ENCODE assay signal across 14 mouse cellular contexts in genomic region chr4:127354506-127355485, GRCm38 (mm10). TPM values are rescaled to one million over a fixed set of nuclear protein-coding genes. Genes with fewer than 3 reads are reported as not detected.
DNase-seq lines count a peak whose midpoint lies in the region; ATAC-seq lines count a peak whose summit lies in the region.
"Had no signal": no experiment of that assay in that cellular context is flagged by ENCODE, and none has a peak within 500 bp of the region (broad histone marks: within the 10 kb centered on the region; RNA-seq: fewer than 3 reads in every experiment).

No protein-coding gene starts in this region.

- H3K27ac ChIP-seq in heart, embryonic 10.5 days = peak overlapping the region; percentile 30; the same call in 1 of the 2 replicates
- no peak overlapping the region for H3K27ac ChIP-seq in limb, embryonic 10.5 days

- intact Hi-C loops in heart, postnatal 36 days (cut with DNase I) = no loop called here
- intact Hi-C loops in heart, postnatal 10 days (cut with DNase I) = no loop called here

- H3K4me3 ChIP-seq in heart, embryonic 10.5 days = no peak overlapping the region
- no peak overlapping the region for H3K4me3 ChIP-seq in limb, embryonic 10.5 days
- H3K4me3 ChIP-seq: midbrain, embryonic 10.5 days had no signal

- peaks cover 44% of the 10 kb centered on the region for H3K4me1 ChIP-seq in heart, embryonic 10.5 days
- H3K4me1 ChIP-seq in limb, embryonic 10.5 days = peaks cover 34% of the 10 kb centered on the region

- no peak for DNase-seq in heart, embryonic 10.5 days (ENCODE audit: low spot score)
- no peak for DNase-seq in heart, postnatal 36 days
- peak; percentile 19 for DNase-seq in right cerebral cortex, adult 18-20 months
- DNase-seq in right cerebral cortex, postnatal 10 days (ENCODE audit: low spot score in 2 of 2) = no peak
- peak; percentile 34 to 36 for DNase-seq in heart, postnatal 10 days
- DNase-seq in limb, embryonic 10.5 days (ENCODE audit: low spot score) = no peak
- DNase-seq in cerebellum, postnatal 36 days = no peak
- DNase-seq: cerebellum, adult 9-11 months; gastrocnemius, postnatal 25 days; liver had no signal

- WGBS in heart, embryonic 10.5 days = 61% methylated on average over 15 of the region's 15 CpGs
- WGBS in limb, embryonic 10.5 days = 68% methylated on average over 15 of the region's 15 CpGs

- ATAC-seq in megakaryocyte progenitor cell, adult 5-6 weeks (replicated peaks; ENCODE audit: poor library complexity) = no peak
- ATAC-seq: CD4-positive, CD25-positive, alpha-beta regulatory T cell, adult 4 months had no signal

- H3K9me3 ChIP-seq in heart, embryonic 10.5 days = no peaks in the 10 kb centered on the region
- no peaks in the 10 kb centered on the region for H3K9me3 ChIP-seq in limb, embryonic 10.5 days (replicated peaks)
- H3K9me3 ChIP-seq: midbrain, embryonic 10.5 days had no signal

- no peaks in the 10 kb centered on the region for H3K36me3 ChIP-seq in heart, embryonic 10.5 days
- H3K36me3 ChIP-seq in limb, embryonic 10.5 days = no peaks in the 10 kb centered on the region
- H3K36me3 ChIP-seq: midbrain, embryonic 10.5 days had no signal

- H3K27me3 ChIP-seq in heart, embryonic 10.5 days (ENCODE audit: insufficient read depth, poor library complexity, severe bottlenecking) = peaks cover 27% of the 10 kb centered on the region
- peaks cover 26% of the 10 kb centered on the region for H3K27me3 ChIP-seq in limb, embryonic 10.5 days (ENCODE audit: low read depth, poor library complexity, severe bottlenecking)

RNA-seq across cellular contexts. Expression of gene Gjb4, which starts 0.9 kb away (rescaled TPM):
- polyA plus RNA-seq in heart, embryonic 10.5 days (2016; fragmentation: Nextera tagmentation; extraction: Ambion mirVana) = not detected in 2 replicates
- total RNA-seq in heart, postnatal 36 days (2021) = not detected
- total RNA-seq in heart, postnatal 10 days (2021) = not detected
- not detected in 2 replicates for polyA plus RNA-seq in limb, embryonic 10.5 days (2016; fragmentation: Nextera tagmentation; extraction: Ambion mirVana)
- total RNA-seq in megakaryocyte progenitor cell, adult 5-6 weeks (2015) = not detected in 2 replicates
- total RNA-seq in megakaryocyte progenitor cell, adult 5-6 weeks (2017) = not detected in 2 replicates
- total RNA-seq: gastrocnemius, postnatal 25 days; neutrophil, adult 5-6 weeks had no signal
- polyA plus RNA-seq: CD4-positive, CD25-positive, alpha-beta regulatory T cell, adult 4 months had no signal

RNA-seq across cellular contexts. Expression of gene Gjb5, which starts 3.2 kb away (rescaled TPM):
- 0.58 and 1.8 TPM in 2 replicates for polyA plus RNA-seq in heart, embryonic 10.5 days (2016; fragmentation: Nextera tagmentation; extraction: Ambion mirVana)
- total RNA-seq in heart, postnatal 36 days (2021) = under 1 TPM; 0.24 to 0.61 TPM
- total RNA-seq in heart, postnatal 10 days (2021) = under 1 TPM; 0.53 to 0.55 TPM
- polyA plus RNA-seq in limb, embryonic 10.5 days (2016; fragmentation: Nextera tagmentation; extraction: Ambion mirVana) = 1.6 and 1.7 TPM in 2 replicates
- not detected in 2 replicates for total RNA-seq in megakaryocyte progenitor cell, adult 5-6 weeks (2015)
- not detected in 2 replicates for total RNA-seq in megakaryocyte progenitor cell, adult 5-6 weeks (2017)
- total RNA-seq: neutrophil, adult 5-6 weeks had no signal
- polyA plus RNA-seq: CD4-positive, CD25-positive, alpha-beta regulatory T cell, adult 4 months had no signal

RNA-seq across cellular contexts. Expression of gene Gjb3, which starts 24.2 kb away (rescaled TPM):
- polyA plus RNA-seq in heart, embryonic 10.5 days (2016; fragmentation: Nextera tagmentation; extraction: Ambion mirVana) = 0.90 and 3.2 TPM in 2 replicates
- under 1 TPM in 1 of 2 experiments, not detected in 1; 0.25 TPM for total RNA-seq in heart, postnatal 36 days (2021)
- total RNA-seq in heart, postnatal 10 days (2021) = under 1 TPM; 0.22 to 0.37 TPM
- 7.8 and 11.4 TPM in 2 replicates for polyA plus RNA-seq in limb, embryonic 10.5 days (2016; fragmentation: Nextera tagmentation; extraction: Ambion mirVana)
- 0.59 and 2.3 TPM in 2 replicates for total RNA-seq in megakaryocyte progenitor cell, adult 5-6 weeks (2015)
- 0.74 and 3.0 TPM in 2 replicates for total RNA-seq in megakaryocyte progenitor cell, adult 5-6 weeks (2017)
- total RNA-seq: gastrocnemius, postnatal 25 days; neutrophil, adult 5-6 weeks had no signal

RNA-seq across cellular contexts. Expression of gene Gja4, which starts 41.0 kb away (rescaled TPM):
- polyA plus RNA-seq in heart, embryonic 10.5 days (2016; fragmentation: Nextera tagmentation; extraction: Ambion mirVana) = 32.7 and 48.8 TPM in 2 replicates
- 10 to 100 TPM; 12.8 to 13.0 TPM for total RNA-seq in heart, postnatal 36 days (2021)
- total RNA-seq in heart, postnatal 10 days (2021) = 10 to 100 TPM; 28.2 to 30.2 TPM
- polyA plus RNA-seq in limb, embryonic 10.5 days (2016; fragmentation: Nextera tagmentation; extraction: Ambion mirVana) = 14.6 and 18.5 TPM in 2 replicates
- total RNA-seq in megakaryocyte progenitor cell, adult 5-6 weeks (2015) = not detected in 2 replicates
- total RNA-seq in megakaryocyte progenitor cell, adult 5-6 weeks (2017) = not detected in 2 replicates
- total RNA-seq: neutrophil, adult 5-6 weeks had no signal
- polyA plus RNA-seq: CD4-positive, CD25-positive, alpha-beta regulatory T cell, adult 4 months had no signal

Comparison
In these comparisons a context has a peak if more than half of its experiments do, and no peak if none do; other contexts are left out.
1. DNase-seq: peak in right cerebral cortex, adult 18-20 months (single experiment) and heart, postnatal 10 days (2 of 2); none in heart, embryonic 10.5 days (single experiment), heart, postnatal 36 days (0 of 2), right cerebral cortex, postnatal 10 days (0 of 2), limb, embryonic 10.5 days (single experiment) and cerebellum, postnatal 36 days (0 of 2).